Mouse (Mus musculus): ENCODE data around the gene Comp.

Gene Comp

DNA sequence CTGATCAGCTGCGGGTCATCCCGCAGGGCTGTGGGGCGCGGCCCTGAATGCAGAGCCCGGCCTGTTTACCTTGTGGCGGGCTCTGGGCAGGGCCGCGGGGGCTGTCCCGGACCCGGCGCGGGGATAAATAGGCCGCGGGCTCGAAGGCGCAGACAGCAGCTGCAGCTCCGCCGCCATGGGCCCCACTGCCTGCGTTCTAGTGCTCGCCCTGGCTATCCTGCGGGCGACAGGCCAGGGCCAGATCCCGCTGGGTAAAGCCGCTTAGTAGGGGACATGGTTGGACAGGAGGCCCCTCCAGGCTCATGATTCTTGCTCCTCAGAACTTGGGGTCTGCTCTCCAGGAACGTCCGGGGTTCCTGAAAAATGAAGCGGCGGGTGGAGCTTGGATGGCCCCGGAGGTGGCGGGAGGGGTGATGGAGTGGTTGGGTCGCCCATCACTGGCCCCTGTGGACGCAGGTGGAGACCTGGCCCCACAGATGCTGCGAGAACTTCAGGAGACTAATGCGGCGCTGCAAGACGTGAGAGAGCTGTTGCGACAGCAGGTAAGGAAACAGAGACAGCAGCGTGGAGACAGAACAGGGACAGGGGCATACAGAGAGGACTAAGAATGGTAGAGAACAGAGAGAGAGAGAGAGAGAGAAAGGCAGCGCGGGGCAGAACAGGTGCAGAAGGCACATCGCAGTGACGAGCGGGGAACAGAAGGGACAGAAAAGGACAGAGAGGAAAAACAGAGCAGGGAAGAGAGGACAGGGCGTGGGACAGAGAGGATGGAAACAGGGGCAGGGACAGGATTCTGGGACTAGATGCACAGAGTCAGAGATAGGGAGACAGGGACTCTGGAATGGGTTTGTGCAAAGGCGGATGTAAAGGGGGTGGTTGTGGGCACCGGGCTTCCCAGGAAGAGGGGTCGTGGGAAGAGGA is at the start of gene Comp:
Comp (plus strand) TSS at position 162 of the 921 bp plus-strand sequence.
- no peak for ATAC-seq (ENCODE audit: low TSS enrichment)

DNA sequence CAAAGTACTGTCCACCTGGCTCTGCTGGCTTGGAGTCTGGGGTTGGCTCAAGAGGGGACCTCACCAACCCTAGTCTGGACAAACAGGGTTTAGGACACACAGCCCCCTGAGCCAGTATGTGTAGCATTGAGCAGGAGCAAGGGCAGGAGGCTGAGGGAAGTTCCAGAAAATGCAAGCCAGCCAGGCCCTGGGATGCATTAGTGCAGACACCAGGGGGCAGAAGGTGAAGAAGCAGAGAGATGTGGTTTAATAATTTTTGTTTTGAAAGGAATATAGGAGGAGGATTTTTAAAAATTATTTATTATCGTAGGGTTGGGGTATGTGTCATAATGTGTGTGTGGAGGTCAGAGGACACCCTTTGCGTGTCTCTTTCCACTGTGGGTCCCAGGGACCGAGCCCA is 49.6 kb upstream of the Comp start:
- no peak for ATAC-seq (ENCODE audit: low TSS enrichment)

DNA sequence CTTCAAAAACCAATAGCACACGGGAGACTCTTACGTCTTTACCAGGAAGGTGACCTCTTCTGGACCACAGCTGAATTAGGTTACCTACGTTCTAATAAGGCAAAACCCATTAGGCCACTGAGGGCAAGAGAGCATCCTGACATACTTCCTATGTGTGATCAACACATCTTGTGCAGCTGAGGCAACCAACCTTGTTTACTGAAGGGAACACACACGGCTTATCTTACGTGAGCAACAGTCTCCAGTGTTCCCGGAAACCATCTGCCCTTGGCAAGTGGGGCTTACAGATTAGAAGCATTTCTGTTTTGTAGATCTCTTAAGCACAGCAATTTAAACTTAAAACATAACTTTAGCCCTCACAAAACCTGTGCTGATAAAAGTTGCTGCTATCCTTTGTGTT is 45.8 kb upstream of the Comp start:
- ATAC-seq (ENCODE audit: low TSS enrichment), result no peak

DNA sequence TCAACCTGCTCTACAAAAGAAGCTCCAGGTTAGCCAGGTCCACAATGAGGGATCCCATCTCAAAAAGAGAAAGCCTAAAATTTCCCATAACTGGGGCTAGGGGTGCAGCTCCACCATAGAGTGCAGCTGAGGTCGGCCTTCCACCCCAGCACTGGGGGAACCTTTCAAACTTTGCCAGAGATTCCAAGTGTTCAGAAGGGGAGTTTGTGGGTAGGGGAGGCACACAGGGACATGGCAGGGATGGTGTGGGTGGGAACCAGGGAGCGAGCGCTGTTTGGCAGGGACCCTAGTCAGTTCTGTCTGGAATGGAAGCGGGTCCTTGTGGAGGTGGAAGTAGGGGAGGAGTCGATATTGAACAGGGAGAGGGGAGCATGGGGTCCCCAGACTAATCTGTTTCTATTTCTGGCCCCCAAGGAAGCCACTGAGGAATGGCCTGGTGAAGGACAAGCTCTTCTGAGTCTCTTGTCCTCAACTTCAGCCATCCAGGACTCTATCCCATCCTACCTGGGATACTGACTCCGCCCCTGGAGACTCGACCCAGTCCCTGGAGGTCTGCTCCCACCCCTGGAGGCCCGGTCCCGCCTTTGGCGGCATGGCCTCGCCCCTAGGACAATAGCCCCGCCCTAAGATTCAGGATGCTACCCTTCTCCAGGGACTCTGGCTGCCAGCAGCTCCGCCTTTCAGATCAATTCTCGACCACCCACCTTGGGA is 44.1 kb upstream of the Comp start, which contains the start of gene Gdf1:
Gdf1 (plus strand) TSS at position 694 of the 711 bp plus-strand sequence.
- no peak for ATAC-seq (ENCODE audit: low TSS enrichment)

DNA sequence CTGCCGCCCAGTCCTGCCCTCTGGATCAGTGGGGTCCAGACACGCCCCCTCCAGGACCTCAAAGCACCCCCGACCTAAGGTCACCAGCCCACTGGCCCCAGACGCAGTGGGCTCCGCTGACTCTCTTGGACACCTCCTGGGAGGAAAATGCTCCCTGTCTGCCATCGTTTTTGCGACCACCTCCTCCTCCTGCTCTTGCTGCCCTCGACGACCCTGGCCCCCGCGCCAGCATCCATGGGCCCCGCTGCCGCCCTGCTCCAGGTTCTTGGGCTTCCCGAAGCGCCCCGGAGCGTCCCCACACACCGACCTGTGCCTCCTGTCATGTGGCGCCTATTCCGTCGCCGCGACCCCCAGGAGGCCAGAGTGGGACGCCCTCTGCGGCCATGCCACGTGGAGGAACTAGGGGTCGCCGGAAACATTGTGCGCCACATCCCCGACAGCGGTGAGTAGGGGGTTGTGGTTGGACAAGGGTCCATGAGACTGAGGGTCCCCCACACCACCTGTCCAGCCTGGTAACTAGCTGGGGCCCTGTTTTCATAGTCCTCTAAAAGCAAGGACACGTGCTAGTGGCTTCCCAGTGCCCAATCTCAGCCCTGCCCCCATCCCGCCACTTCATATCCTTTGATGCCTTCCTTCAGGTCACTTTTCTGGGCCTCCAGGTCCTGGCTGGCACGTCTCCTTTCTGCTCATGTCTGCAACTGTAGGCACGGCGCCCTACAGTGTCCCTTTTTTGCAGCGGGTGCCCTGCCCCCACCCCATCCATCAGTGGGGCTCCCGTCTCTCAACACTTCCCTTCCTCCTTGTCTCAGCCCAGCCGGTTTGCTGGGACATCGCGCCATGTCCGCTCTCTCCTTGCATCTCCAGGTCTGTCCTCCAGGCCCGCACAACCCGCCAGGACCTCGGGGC is 43.3 kb upstream of the Comp start:
- peak; percentile 8; the same call in 1 of the 2 replicates for ATAC-seq (ENCODE audit: low TSS enrichment)

DNA sequence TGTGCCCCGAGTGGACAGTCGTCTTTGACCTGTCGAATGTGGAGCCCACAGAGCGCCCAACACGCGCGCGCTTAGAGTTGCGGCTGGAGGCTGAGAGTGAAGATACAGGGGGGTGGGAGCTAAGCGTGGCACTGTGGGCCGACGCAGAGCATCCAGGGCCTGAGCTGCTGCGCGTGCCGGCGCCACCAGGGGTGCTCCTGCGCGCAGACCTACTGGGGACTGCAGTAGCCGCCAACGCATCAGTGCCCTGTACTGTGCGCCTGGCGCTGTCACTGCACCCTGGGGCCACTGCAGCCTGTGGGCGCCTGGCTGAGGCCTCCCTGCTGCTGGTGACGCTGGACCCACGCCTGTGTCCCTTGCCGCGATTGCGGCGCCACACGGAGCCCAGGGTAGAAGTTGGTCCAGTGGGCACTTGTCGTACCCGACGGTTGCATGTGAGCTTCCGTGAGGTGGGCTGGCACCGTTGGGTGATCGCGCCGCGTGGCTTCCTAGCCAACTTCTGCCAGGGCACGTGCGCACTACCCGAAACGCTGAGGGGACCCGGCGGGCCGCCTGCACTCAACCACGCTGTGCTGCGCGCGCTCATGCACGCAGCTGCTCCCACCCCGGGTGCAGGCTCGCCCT is 42.5 kb upstream of the Comp start:
- peak; percentile 56 for ATAC-seq (ENCODE audit: low TSS enrichment)

DNA sequence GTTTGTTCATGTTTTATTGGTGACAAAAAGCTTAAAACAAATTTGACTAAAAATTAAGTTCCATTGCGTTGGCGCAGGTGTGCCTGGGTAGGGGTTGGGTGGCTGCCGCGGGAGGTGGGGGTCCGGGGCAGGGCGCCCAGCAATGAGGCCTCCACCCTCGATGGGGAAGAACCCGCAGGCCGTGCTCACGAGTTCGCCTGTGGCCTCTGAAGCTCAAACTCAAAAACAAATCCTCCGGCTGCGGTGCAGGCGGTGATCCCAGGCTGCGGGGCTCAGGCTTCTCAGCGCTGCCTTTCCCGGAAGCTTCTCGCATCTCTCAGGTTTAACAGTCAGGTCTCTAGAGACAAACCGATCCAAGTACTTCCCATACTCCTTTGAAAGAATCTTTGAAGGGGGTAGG is 41.8 kb upstream of the Comp start:
- no peak for ATAC-seq (ENCODE audit: low TSS enrichment)

DNA sequence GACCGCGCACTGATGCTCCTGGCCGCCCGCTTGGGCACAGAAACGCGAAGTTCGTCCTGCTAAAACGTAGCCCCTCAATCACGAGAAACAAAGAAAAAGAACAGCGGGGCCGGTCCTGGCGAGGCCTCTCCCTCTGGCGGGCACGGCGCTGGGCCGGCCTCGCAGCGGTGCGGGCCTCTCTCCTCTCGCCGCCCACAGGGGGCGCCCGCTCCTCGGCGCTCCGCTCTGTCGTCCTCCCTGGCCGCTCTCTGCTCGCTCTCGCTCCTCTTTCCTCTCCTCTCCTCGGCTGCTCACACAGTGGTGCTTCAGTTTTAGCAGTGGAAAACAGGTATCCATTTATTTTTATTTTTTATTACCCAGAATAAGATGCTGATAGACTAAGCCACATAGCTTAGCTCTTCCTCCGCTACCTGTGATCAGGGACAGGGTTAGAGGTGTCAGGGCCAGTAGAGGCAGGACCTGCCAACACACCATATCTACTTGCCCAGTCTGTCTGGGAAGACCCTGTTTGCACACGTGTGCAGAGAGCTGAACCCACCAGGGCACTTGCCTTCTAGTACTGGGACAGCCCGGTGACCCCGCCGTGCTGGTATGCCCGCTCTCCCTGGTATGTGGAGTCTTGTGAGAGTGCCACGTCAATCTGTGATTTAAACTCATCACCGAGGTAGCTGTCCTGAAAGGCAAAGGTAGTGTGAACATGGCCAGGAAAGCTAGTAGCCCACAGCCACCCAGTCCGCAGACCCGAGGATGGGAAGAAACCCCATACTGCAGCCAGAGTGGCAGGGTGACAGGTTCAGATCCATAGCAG is 41.1 kb upstream of the Comp start:
- peak; percentile 63 for ATAC-seq (ENCODE audit: low TSS enrichment)

DNA sequence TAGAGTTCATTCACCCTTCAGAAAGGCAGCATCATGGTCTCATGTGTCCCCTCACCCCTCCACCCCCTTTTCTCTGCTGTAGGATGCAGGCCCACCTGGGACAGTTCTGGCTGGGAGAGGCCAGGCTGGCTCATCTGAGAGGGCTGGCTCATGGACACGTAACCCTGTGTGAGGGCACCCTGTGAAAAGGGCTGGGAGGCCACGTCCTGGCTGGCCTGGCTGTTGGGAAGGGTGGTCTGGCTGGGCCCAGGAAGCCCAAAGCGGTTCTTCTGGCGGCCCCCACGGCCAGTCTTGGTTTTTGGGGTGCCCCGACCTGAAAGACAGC is 40.5 kb upstream of the Comp start:
- ATAC-seq (ENCODE audit: low TSS enrichment), result no peak

DNA sequence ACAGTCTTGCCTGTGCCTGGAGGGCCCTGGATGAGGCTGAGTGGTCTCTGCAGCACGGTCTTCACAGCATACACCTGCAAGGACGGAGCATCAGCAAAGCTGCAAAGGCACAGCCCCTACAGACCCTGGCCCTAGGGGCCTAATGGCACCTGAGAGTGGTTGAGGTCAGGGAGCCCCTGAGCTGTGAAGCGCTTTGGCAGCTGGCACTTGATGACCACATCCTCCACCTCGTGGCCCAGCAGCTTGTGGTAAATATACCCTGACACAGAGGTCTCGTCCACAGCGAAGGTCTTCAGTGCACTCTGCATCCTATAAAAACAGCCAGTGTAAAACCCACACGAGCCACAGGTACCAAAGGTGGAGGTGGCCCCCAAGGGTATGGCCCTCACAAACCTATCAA is 34.4 kb upstream of the Comp start:
- ATAC-seq (ENCODE audit: low TSS enrichment), result no peak

DNA sequence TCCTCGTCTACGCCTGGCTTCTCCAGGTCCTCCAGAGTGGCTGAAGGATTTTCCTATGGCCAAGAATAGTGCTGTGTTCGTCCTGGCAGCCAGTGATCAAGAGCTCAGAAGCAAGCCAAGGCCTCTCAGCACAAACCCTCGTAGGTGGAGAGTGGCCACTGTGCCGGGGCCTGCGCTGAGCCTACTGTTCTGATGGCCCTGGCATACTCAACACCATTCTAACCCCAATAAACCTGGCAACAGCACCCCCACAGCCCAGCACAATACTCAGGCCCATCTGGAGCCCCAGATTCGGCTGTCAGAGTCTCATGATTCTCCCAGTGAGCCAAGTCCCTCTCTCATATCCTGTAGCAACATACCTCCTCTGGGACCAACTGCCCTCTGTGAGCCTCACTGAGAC is 32.7 kb upstream of the Comp start:
- peak; percentile 27; the same call in 1 of the 2 replicates for ATAC-seq (ENCODE audit: low TSS enrichment)

DNA sequence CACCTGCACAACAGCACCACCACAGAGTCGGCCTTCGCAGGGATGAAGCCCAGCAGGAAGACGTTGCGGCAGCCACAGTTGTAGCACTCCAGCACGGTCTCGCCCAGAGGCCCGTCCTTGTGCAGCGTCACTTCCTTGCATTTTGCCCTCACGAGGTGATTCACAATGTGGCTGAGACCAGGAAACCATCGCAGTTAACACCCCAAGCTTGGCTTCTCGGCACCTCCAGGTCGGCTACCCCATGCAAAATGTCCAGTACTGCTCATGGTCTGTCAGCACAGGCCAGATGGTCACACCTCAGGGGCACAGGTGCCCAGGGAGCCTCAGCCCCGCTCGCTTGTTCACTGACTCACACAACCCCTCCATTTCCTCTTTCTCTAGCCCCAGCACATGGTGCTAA is 31.4 kb upstream of the Comp start:
- no peak for ATAC-seq (ENCODE audit: low TSS enrichment)

DNA sequence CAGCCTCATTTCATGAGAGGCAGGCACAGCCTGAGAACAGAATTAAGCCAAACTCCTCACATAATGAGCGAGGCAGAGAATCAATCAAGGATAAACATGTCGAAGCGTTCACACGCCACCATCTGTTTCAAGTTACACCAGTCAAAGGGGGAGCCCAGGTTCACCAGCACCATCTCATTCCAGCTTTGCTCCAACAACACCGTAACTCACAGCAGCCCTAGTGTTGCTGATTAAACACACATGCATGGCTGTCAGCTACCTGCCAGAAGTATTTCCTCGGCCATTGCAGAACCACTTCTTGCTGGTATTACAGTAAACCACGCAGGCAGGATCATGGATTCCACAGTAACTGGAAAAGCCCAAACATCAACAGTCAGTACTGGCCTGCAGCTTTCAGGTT is 30.3 kb upstream of the Comp start:
- ATAC-seq (ENCODE audit: low TSS enrichment), result no peak

DNA sequence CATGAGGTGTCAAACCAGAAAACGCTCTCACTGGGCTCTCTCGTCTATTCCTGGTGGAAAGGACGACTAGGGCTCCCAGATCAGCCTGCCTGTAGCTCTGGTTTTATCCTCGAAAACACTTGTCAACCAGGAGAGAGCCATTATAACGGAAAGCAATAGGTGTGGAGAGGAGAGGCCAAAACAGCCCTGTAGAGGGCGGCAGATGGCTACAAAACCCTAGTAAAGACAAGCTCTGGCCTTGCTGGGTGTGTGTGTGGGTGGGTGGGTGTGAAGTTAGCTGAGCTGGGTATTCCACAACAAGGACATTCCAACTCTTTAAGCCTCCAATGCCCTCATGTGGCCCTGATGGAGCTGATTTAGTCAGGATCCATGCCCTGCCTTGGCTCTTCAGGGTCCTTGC is 29.7 kb upstream of the Comp start:
- peak; percentile 66 for ATAC-seq (ENCODE audit: low TSS enrichment)

DNA sequence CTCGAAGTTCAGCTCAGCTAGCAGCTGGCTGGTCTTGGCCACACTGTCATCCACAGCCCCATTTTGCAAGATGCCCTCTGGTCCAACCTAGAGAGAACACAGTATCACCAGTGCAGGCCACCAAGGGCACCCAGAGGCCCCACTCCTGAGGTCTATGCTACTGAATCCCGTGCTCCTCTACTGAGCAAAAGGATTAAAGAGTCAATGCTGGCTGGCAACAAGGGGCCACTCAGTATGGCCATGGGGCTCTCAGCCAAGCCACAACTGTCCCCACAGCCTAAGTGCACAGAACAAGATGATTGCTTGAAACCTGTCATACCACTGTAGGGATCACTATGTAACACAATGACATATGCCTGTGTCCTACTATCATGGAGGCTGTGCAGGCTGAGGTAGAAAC is 29.1 kb upstream of the Comp start:
- no peak for ATAC-seq (ENCODE audit: low TSS enrichment)

DNA sequence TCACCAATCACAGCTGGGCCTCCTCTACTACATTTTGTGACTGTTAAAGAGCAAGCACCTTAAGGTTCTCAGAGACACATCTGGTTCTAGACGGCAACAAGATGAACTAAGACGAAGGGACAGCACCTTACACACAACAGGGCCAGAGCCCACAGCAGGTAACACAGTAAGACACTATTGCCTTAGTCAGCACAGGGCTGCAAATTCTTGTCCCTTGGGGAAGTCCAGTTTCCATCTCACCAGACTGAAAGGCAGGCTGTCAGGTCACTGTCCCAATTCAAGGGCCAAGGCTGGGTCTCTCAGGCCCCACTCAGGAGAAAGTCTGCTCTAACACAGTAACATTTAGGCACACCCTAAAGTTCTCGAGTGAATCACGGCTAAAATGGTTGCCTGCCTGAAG is 25.9 kb upstream of the Comp start:
- ATAC-seq (ENCODE audit: low TSS enrichment), result no peak

DNA sequence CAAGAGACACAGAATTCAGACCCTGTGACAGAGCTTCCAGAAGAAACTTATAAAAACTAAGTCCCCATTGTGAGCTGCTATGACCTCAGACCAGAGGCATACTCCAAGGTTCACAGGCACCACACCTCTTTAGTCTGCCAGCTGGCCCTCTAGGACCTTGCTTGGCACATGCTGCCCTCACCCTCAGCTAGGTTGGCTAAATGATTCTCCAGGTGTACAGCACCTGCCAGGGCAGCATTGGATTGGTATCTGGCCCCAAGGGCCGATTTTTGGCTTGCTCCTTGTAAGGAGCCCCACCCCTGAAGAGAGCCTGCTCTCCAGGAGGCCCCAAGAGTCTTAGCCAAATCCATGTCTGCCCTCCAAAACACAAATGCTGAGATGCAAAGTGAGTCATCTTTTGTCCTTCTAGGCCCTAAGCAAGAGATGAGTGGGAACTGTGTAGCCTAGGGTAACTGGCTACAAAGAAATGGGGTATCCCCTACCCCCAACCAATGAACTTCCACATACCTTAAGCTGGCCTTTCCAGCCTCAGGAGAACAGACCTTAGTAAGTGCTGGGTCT is 25.4 kb upstream of the Comp start:
- no peak for ATAC-seq (ENCODE audit: low TSS enrichment)

DNA sequence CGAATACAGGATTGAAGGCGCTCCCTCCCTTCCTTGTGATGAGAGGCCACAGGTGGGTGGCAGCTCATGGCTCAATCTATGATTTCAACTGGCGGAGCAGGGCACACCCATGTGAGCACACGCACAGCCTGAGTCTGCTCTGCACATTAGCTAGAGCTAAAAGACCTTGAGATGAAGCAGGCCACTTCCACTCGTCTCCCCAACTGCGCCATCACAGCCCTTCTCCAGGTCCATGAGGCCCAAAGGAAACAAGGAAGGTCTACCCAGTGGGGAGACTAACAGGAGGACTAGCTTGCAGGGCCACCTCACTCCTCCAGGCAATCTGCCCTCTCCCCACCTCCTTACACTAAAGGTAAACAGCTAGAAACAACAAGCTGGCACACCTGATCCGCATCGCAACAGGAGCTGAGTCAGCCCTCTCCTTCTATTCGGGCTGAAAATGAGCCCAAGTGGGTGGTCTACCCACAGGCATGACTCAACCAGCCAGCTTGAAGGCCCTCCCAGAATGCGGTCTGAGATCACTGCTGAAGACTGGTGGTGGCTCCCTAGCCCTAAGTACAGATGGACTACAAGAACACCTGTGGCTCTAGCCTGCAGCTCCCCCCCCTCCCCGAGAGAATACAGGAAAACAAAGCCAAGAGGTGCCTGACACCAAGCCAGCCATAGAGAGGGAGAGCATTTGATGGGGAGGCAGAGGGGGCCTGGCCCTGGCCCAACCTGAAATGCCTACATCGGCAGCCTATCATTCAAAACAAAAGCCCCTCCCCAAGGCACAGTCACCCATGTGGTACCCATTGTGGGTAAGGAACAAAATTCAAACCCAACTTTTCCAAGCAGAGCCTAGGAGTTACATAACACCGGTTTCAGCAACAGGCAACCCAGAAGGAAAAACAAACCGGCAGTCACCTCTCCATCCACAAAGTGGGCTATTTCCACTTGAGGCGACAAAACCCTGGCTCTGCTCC is 22.0 kb upstream of the Comp start:
- ATAC-seq (ENCODE audit: low TSS enrichment), result no peak

DNA sequence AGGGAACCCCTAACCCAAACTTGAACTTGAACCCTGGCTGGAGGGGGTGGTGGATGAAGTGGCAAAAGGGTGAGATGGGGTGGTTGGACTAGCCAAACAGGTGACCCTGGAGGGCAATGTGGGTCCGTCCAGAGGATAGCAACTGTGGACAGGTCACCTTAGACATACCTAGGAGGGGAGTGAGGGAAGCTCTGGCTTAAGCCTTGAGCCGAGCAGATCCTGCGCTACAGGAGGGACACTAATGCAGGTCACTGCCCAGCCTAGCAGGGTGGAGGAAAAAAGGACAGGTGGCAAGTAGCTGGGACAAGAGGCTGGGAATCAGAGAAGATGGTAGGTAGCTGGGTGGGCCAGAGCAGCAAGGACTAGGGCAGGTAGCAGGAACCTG is 21.4 kb upstream of the Comp start:
- ATAC-seq (ENCODE audit: low TSS enrichment), result no peak
